Mouse (Mus musculus): ENCODE measurements at regions not wholly inside any gene's neighbourhood (a gene's known extent, or its start where the extent isn't known, plus 50 kb on each side); places are given as distances from the start of the nearest gene placed in this dataset.
"Not testable (repeated sequence)": the region's sequence is repeated elsewhere in the genome, so short reads cannot be mapped to it uniquely, and the experiment has no call there.

DNA sequence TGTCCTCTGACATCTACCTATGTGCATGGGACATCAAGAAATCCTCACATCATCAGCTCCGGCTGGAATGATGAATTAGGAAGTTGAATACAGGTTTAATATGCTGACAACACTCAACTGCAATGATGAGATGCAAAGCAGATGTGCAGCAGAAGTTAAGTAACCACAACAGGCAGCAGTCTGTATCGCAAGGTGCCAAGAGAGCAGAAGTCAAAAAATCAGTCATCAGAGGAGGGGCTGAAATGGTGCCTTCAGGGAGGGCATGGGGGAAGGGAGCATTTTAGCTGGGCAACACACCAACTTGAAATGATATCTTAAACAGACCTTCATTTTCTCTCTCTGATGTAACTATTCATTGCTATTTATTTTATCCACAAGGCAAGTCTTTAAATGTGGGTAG, 152.3 kb upstream of the Fundc1 start:
- Histone ChIP-seq H3K36me3 (ENCODE audit: control insufficient read depth, insufficient read depth, low read length) (no peaks in the 10 kb centered on the region), H3K9ac (ENCODE audit: low read depth, low read length) (no peak overlapping the region), H3K4me3 (ENCODE audit: low read depth, low read length) (no peak overlapping the region), H3K4me2 (ENCODE audit: low read depth, low read length) (no peak overlapping the region), H3K27ac (replicated peaks; ENCODE audit: low read depth, low read length) (no peak overlapping the region), H3K4me1 (ENCODE audit: control insufficient read depth, insufficient read depth, low read length) (no peaks in the 10 kb centered on the region), H3K27me3 (replicated peaks; ENCODE audit: control insufficient read depth, insufficient read depth, low read length) (no peaks in the 10 kb centered on the region), H3K9me3 (ENCODE audit: control insufficient read depth, low read length) (no peaks in the 10 kb centered on the region)
- peak; percentile 1 for DNase-seq (ENCODE audit: low spot score)
- WGBS = 65% methylated on average over 2 of the region's 2 CpGs
- no peak for ATAC-seq (ENCODE audit: low read depth)

DNA sequence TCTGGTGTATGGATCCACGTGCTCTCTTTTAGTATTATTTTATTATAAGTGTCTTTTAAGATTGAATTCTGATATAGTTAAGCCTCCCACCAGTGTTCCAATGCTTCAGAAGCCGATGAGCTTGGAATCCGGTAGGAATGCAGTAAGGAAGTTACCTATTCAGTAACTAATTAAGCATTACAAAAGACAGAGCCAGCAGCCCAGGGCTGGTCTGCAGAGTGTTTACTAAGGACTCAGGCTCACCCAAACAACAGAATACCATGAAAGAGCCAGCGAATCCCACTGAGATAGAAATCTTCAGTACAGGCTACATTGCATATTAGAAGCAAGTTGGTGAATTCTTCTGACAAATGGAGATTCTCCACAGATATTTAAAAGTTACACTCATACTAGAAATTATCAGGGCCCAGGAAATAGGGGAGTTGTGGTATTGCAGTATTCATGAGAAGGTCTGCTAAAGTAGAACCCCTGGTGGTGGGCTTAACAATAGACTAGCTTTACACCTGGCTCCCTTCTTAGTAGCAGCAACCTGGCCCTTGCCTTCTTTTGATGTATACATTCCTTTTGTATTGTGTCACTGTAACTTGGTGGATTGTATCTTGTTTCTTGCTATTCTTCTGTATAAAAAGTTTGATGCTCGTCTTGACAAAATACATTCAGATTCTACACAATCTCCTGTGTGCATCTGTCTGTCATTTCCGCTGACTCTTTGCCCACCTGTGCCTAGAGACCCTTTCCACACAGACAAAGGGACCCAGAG, 149.9 kb upstream of the Fundc1 start:
- H3K9me3 ChIP-seq (ENCODE audit: control insufficient read depth, low read length); H3K4me2 ChIP-seq (ENCODE audit: low read depth, low read length); H3K4me1 ChIP-seq (ENCODE audit: control insufficient read depth, insufficient read depth, low read length); H3K36me3 ChIP-seq (ENCODE audit: control insufficient read depth, insufficient read depth, low read length); ATAC-seq (ENCODE audit: low read depth); H3K27ac ChIP-seq (replicated peaks; ENCODE audit: low read depth, low read length); H3K9ac ChIP-seq (ENCODE audit: low read depth, low read length); DNase-seq (ENCODE audit: low spot score); H3K4me3 ChIP-seq (ENCODE audit: low read depth, low read length); H3K27me3 ChIP-seq (replicated peaks; ENCODE audit: control insufficient read depth, insufficient read depth, low read length): not testable (repeated sequence)
- 69% methylated on average over 6 of the region's 6 CpGs for WGBS

DNA sequence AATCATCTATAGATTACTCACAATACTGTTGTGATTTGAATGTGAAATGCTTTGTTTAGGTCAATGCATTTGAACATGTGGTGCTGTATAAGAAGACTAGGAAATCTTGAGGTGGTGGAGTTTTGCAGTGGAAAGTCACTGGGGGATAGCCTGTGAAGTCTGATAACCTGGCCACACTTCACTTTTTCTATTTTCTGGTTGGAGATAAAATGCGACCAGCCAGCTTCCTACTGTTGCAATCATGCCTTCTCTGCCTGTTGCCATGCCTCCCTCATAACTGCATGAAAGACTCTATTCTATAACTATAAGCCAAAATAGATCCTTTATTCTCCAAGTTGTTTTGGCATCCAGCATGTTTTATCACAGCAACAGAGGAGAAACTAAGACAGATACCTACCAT, 142.4 kb upstream of the Fundc1 start:
- no peak for DNase-seq (ENCODE audit: low spot score)

DNA sequence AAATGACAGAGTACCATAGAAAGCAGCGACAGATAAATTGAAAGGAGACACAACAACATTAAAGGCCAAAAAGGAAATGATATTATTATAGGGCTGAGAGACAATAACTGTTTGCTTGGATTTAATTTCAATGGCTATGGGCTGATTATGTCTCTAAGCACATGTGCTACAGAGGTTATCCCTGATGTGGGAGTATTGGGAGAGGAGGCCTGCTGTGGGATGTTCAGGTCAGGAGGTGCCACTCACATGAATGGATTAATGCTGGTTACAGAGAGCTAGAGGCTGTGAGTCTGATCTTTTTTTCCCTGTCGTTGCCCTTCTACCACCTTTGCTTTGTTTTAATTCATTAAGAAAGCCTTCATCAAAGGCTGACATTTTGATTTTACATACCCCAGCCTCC, 140.8 kb upstream of the Fundc1 start:
- Histone ChIP-seq H3K4me2 (ENCODE audit: low read depth, low read length) (no peak overlapping the region), H3K4me3 (ENCODE audit: low read depth, low read length) (no peak overlapping the region), H3K27ac (replicated peaks; ENCODE audit: low read depth, low read length) (no peak overlapping the region), H3K9me3 (ENCODE audit: control insufficient read depth, low read length) (no peaks in the 10 kb centered on the region), H3K27me3 (replicated peaks; ENCODE audit: control insufficient read depth, insufficient read depth, low read length) (no peaks in the 10 kb centered on the region), H3K9ac (ENCODE audit: low read depth, low read length) (no peak overlapping the region), H3K36me3 (ENCODE audit: control insufficient read depth, insufficient read depth, low read length) (no peaks in the 10 kb centered on the region), H3K4me1 (ENCODE audit: control insufficient read depth, insufficient read depth, low read length) (no peaks in the 10 kb centered on the region)
- WGBS = 74% methylated on average over 2 of the region's 2 CpGs
- DNase-seq (ENCODE audit: low spot score) = no peak
- no peak for ATAC-seq (ENCODE audit: low read depth)

More for the DNA sequence above, 142.4 kb upstream of the Fundc1 start:
- no peak overlapping the region for H3K27ac ChIP-seq (replicated peaks; ENCODE audit: low read depth, low read length)
- no peaks in the 10 kb centered on the region for H3K9me3 ChIP-seq (ENCODE audit: control insufficient read depth, low read length)
- WGBS = 73% methylated on average over 1 of the region's 1 CpGs
- H3K4me2 ChIP-seq (ENCODE audit: low read depth, low read length) = no peak overlapping the region
- no peak overlapping the region for H3K4me3 ChIP-seq (ENCODE audit: low read depth, low read length)
- H3K4me1 ChIP-seq (ENCODE audit: control insufficient read depth, insufficient read depth, low read length) = no peaks in the 10 kb centered on the region
- H3K9ac ChIP-seq (ENCODE audit: low read depth, low read length) = no peak overlapping the region
- no peaks in the 10 kb centered on the region for H3K27me3 ChIP-seq (replicated peaks; ENCODE audit: control insufficient read depth, insufficient read depth, low read length)
- no peak for ATAC-seq (ENCODE audit: low read depth)
- H3K36me3 ChIP-seq (ENCODE audit: control insufficient read depth, insufficient read depth, low read length) = no peaks in the 10 kb centered on the region

DNA sequence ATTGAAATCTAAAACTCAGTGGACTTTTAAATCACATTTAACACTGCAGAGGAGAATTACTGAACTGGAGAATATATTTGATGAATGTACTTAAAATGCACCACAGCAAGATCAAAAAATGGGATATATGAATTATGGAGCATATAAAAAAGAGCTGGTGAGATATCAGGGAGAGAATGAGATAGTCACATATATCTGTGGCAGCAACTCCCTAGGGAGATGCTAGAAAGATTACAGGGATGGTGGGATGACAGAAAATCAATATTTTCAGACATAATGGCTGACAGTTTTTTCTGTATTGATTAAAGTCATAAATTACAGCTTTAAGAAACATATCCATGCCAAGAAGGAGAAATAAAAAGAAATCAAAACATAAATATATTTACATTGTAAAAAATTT, 140.3 kb upstream of the Fundc1 start:
- Histone ChIP-seq H3K4me3 (ENCODE audit: low read depth, low read length) (no peak overlapping the region), H3K36me3 (ENCODE audit: control insufficient read depth, insufficient read depth, low read length) (no peaks in the 10 kb centered on the region), H3K9ac (ENCODE audit: low read depth, low read length) (no peak overlapping the region), H3K4me1 (ENCODE audit: control insufficient read depth, insufficient read depth, low read length) (no peaks in the 10 kb centered on the region), H3K9me3 (ENCODE audit: control insufficient read depth, low read length) (no peaks in the 10 kb centered on the region), H3K27me3 (replicated peaks; ENCODE audit: control insufficient read depth, insufficient read depth, low read length) (no peaks in the 10 kb centered on the region), H3K4me2 (ENCODE audit: low read depth, low read length) (no peak overlapping the region), H3K27ac (replicated peaks; ENCODE audit: low read depth, low read length) (no peak overlapping the region)
- DNase-seq (ENCODE audit: low spot score) = no peak
- no peak for ATAC-seq (ENCODE audit: low read depth)
